Mouse (Mus musculus): ENCODE results near the gene Dhrs9. TPM values are rescaled to one million over a fixed set of nuclear protein-coding genes. Genes with fewer than 3 reads are reported as not detected.

The Dhrs9 gene
- polyA plus RNA-seq, 1 experiment from 2014 or later = not detected

DNA sequence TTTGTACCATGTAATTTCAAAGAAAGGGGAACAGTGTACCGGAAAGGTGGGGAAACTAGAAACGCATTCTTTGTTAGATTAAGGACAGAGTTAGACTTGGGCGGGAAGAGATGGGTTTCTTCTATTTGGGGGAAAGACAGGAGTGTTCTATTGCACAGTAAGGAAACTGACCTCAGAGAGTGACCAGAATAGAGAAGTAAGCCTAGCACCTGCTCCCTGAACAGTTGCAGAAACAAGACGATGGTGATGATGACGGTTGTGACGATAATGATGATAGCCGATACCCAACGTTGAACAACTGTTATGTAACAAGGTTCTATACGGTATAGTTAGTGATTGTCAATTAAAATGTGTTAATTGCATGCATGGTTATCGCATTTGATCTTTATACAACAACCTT is 34.3 kb downstream of the Dhrs9 start:
- H3K4me1 ChIP-seq (replicated peaks; ENCODE audit: control insufficient read depth, insufficient read depth, low read length) = peaks cover 6% of the 10 kb centered on the region
- no peak overlapping the region for H3K27ac ChIP-seq
- ATAC-seq (ENCODE audit: low FRiP score) (no peak), DNase-seq (ENCODE audit: low spot score) (no peak)
- no peaks in the 10 kb centered on the region for H3K9me3 ChIP-seq (ENCODE audit: control insufficient read depth, low read length)
- H3K4me3 ChIP-seq (replicated peaks; ENCODE audit: low read length) = no peak overlapping the region
- WGBS = 95% methylated on average over 10 of the region's 10 CpGs
- no peak overlapping the region for H3K4me2 ChIP-seq (replicated peaks)
- no peak overlapping the region for H3K9ac ChIP-seq
- H3K27me3 ChIP-seq (ENCODE audit: control insufficient read depth, insufficient read depth, low read length) = no peaks in the 10 kb centered on the region
- H3K36me3 ChIP-seq (replicated peaks; ENCODE audit: control insufficient read depth, insufficient read depth) = no peaks in the 10 kb centered on the region

GRCm38 (mm10) chr2:69415070-69415469 is 34.8 kb downstream of the Dhrs9 start:
- no peaks in the 10 kb centered on the region for H3K9me3 ChIP-seq (ENCODE audit: control insufficient read depth, low read length)
- no peak overlapping the region for H3K4me3 ChIP-seq (replicated peaks; ENCODE audit: low read length)
- H3K4me2 ChIP-seq (replicated peaks) = no peak overlapping the region
- H3K36me3 ChIP-seq (replicated peaks; ENCODE audit: control insufficient read depth, insufficient read depth) = no peaks in the 10 kb centered on the region
- peaks cover 6% of the 10 kb centered on the region for H3K4me1 ChIP-seq (replicated peaks; ENCODE audit: control insufficient read depth, insufficient read depth, low read length)
- H3K27ac ChIP-seq = no peak overlapping the region
- H3K27me3 ChIP-seq (ENCODE audit: control insufficient read depth, insufficient read depth, low read length) = no peaks in the 10 kb centered on the region
- H3K9ac ChIP-seq = no peak overlapping the region
- ATAC-seq (ENCODE audit: low FRiP score) = no peak
- 93% methylated on average over 6 of the region's 6 CpGs for WGBS
- no peak for DNase-seq (ENCODE audit: low spot score)

- 2% methylated on average over 11 of the region's 11 CpGs for WGBS
- Histone ChIP-seq H3K4me1 (replicated peaks; ENCODE audit: control insufficient read depth, insufficient read depth, low read length) (peaks cover 6% of the 10 kb centered on the region), H3K9me3 (ENCODE audit: control insufficient read depth, low read length) (no peaks in the 10 kb centered on the region), H3K36me3 (replicated peaks; ENCODE audit: control insufficient read depth, insufficient read depth) (no peaks in the 10 kb centered on the region), H3K27ac (peak overlapping the region; percentile 1; the same call in 1 of the 2 replicates), H3K4me2 (replicated peaks) (peak overlapping the region; percentile 19), H3K27me3 (ENCODE audit: control insufficient read depth, insufficient read depth, low read length) (no peaks in the 10 kb centered on the region), H3K9ac (no peak overlapping the region), H3K4me3 (replicated peaks; ENCODE audit: low read length) (no peak overlapping the region)
- DNase-seq (ENCODE audit: low spot score) (no peak), ATAC-seq (ENCODE audit: low FRiP score) (peak; percentile 73)
Measured at GRCm38 (mm10) chr2:69418294-69418881, 38.1 kb downstream of the Dhrs9 start.

DNA sequence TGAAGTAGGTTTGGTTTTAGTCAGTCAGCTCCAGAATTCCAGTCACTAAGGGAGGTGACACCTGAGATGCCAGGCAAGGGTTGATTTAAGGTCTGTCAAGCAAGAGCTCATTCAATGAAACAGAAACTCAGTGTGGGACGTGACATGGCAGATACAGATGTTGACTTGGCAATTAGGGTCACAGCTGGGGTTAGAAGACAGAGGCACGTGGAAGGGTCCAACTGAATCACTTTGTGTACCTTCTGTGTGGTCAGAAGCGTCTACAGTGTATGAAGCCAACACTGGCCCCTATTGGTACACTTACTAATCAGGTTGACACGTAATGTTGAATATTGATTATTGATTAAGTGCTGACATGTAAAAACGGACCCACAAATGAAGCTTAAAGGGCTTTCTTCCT is 44.6 kb downstream of the Dhrs9 start:
- H3K27me3 ChIP-seq (ENCODE audit: control insufficient read depth, insufficient read depth, low read length) = no peaks in the 10 kb centered on the region
- H3K4me3 ChIP-seq (replicated peaks; ENCODE audit: low read length) = no peak overlapping the region
- no peaks in the 10 kb centered on the region for H3K4me1 ChIP-seq (replicated peaks; ENCODE audit: control insufficient read depth, insufficient read depth, low read length)
- no peaks in the 10 kb centered on the region for H3K9me3 ChIP-seq (ENCODE audit: control insufficient read depth, low read length)
- no peak overlapping the region for H3K4me2 ChIP-seq (replicated peaks)
- DNase-seq (ENCODE audit: low spot score) = no peak
- 62% methylated on average over 5 of the region's 5 CpGs for WGBS
- no peak overlapping the region for H3K27ac ChIP-seq
- no peak for ATAC-seq (ENCODE audit: low FRiP score)
- no peaks in the 10 kb centered on the region for H3K36me3 ChIP-seq (replicated peaks; ENCODE audit: control insufficient read depth, insufficient read depth)
- no peak overlapping the region for H3K9ac ChIP-seq

- Histone ChIP-seq H3K4me1 (replicated peaks; ENCODE audit: control insufficient read depth, insufficient read depth, low read length) (no peaks in the 10 kb centered on the region), H3K4me3 (replicated peaks; ENCODE audit: low read length) (no peak overlapping the region), H3K4me2 (replicated peaks) (no peak overlapping the region), H3K27ac (no peak overlapping the region), H3K36me3 (replicated peaks; ENCODE audit: control insufficient read depth, insufficient read depth) (no peaks in the 10 kb centered on the region), H3K27me3 (ENCODE audit: control insufficient read depth, insufficient read depth, low read length) (no peaks in the 10 kb centered on the region), H3K9ac (no peak overlapping the region), H3K9me3 (ENCODE audit: control insufficient read depth, low read length) (no peaks in the 10 kb centered on the region)
- DNase-seq (ENCODE audit: low spot score) (no peak), ATAC-seq (ENCODE audit: low FRiP score) (no peak)
- 95% methylated on average over 1 of the region's 1 CpGs for WGBS
Measured at GRCm38 (mm10) chr2:69426081-69426480, 45.8 kb downstream of the Dhrs9 start.

GRCm38 (mm10) chr2:69427141-69427540 is 46.9 kb downstream of the Dhrs9 start:
- Histone ChIP-seq H3K9ac (no peak overlapping the region), H3K4me2 (replicated peaks) (no peak overlapping the region), H3K36me3 (replicated peaks; ENCODE audit: control insufficient read depth, insufficient read depth) (no peaks in the 10 kb centered on the region), H3K27ac (no peak overlapping the region), H3K27me3 (ENCODE audit: control insufficient read depth, insufficient read depth, low read length) (no peaks in the 10 kb centered on the region), H3K9me3 (ENCODE audit: control insufficient read depth, low read length) (no peaks in the 10 kb centered on the region), H3K4me3 (replicated peaks; ENCODE audit: low read length) (no peak overlapping the region), H3K4me1 (replicated peaks; ENCODE audit: control insufficient read depth, insufficient read depth, low read length) (no peaks in the 10 kb centered on the region)
- no peak for ATAC-seq (ENCODE audit: low FRiP score)
- DNase-seq (ENCODE audit: low spot score) = no peak
- 92% methylated on average over 10 of the region's 10 CpGs for WGBS

- peak; percentile 65; the same call in 1 of the 2 replicates for ATAC-seq (ENCODE audit: low FRiP score)
- Histone ChIP-seq H3K9ac (no peak overlapping the region), H3K36me3 (replicated peaks; ENCODE audit: control insufficient read depth, insufficient read depth) (no peaks in the 10 kb centered on the region), H3K4me3 (replicated peaks; ENCODE audit: low read length) (no peak overlapping the region), H3K4me1 (replicated peaks; ENCODE audit: control insufficient read depth, insufficient read depth, low read length) (no peaks in the 10 kb centered on the region), H3K27me3 (ENCODE audit: control insufficient read depth, insufficient read depth, low read length) (no peaks in the 10 kb centered on the region), H3K4me2 (replicated peaks) (no peak overlapping the region), H3K9me3 (ENCODE audit: control insufficient read depth, low read length) (no peaks in the 10 kb centered on the region), H3K27ac (no peak overlapping the region)
- 31% methylated on average over 3 of the region's 3 CpGs for WGBS
- peak; percentile 89 for DNase-seq (ENCODE audit: low spot score)
Measured at GRCm38 (mm10) chr2:69428116-69428515, 47.9 kb downstream of the Dhrs9 start.

GRCm38 (mm10) chr2:69441656-69442055 is 61.4 kb downstream of the Dhrs9 start:
- Histone ChIP-seq H3K9ac (no peak overlapping the region), H3K27ac (no peak overlapping the region), H3K4me2 (replicated peaks) (no peak overlapping the region), H3K9me3 (ENCODE audit: control insufficient read depth, low read length) (no peaks in the 10 kb centered on the region), H3K4me1 (replicated peaks; ENCODE audit: control insufficient read depth, insufficient read depth, low read length) (no peaks in the 10 kb centered on the region), H3K36me3 (replicated peaks; ENCODE audit: control insufficient read depth, insufficient read depth) (no peaks in the 10 kb centered on the region; the same call in 1 of the 2 replicates), H3K27me3 (ENCODE audit: control insufficient read depth, insufficient read depth, low read length) (no peaks in the 10 kb centered on the region), H3K4me3 (replicated peaks; ENCODE audit: low read length) (no peak overlapping the region)
- 83% methylated on average over 3 of the region's 3 CpGs for WGBS
- DNase-seq (ENCODE audit: low spot score) (no peak), ATAC-seq (ENCODE audit: low FRiP score) (no peak)

DNA sequence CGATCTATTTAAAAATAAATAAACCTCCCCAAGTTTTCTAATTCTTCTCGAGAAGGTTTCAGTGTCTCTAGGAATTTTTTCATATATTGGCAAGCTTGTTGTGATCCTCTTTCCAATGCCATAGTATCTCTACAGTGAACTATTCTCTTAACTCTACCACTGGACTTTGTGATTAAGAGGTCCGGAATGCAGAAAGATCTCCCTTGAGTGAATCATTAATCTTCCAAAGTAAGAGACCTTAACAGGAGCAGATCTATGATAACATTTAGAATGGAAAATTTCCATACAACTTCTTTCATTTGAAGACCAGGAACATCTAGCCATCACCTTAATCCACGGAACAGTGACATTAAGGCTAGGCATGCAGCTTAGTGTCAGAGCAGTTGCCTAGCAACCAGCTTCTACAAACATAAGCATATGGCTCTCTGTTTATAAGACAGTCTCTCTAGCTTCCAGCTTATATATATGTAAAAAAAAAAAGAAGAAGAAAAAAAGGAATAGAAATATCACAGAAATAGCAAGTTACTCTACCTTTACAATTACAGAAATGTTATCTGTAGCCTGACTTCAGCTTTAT is 65.7 kb downstream of the Dhrs9 start:
- no peak for DNase-seq (ENCODE audit: low spot score)
- Histone ChIP-seq H3K9me3 (ENCODE audit: control insufficient read depth, low read length) (no peaks in the 10 kb centered on the region), H3K36me3 (replicated peaks; ENCODE audit: control insufficient read depth, insufficient read depth) (no peaks in the 10 kb centered on the region), H3K9ac (no peak overlapping the region), H3K27me3 (ENCODE audit: control insufficient read depth, insufficient read depth, low read length) (no peaks in the 10 kb centered on the region), H3K4me2 (replicated peaks) (no peak overlapping the region), H3K4me3 (replicated peaks; ENCODE audit: low read length) (no peak overlapping the region), H3K27ac (no peak overlapping the region), H3K4me1 (replicated peaks; ENCODE audit: control insufficient read depth, insufficient read depth, low read length) (no peaks in the 10 kb centered on the region)
- no peak for ATAC-seq (ENCODE audit: low FRiP score)
- 67% methylated on average over 4 of the region's 4 CpGs for WGBS

DNA sequence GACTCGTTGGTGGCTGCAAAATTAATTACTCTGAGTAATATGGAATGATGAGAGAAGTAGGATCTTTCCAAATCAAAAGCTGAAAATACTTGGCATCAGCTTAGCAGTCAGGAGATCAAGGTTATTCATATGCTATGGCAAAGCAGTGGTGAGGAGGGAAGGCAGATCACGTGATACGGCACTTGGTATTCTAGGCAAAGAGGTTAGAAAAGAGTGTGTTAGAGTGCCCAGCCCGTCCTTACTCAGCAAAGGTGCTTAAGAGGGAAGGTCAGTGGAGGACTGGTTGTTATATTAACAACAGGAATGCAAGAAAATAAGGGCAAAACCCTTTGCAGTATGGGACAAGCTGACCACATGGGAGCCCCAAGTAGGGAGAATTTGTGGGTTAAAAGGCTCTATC is 68.3 kb downstream of the Dhrs9 start:
- DNase-seq (ENCODE audit: low spot score) (no peak), ATAC-seq (ENCODE audit: low FRiP score) (no peak)
- 88% methylated on average over 4 of the region's 4 CpGs for WGBS
- H3K9ac ChIP-seq = no peak overlapping the region
- no peak overlapping the region for H3K27ac ChIP-seq
- H3K27me3 ChIP-seq (ENCODE audit: control insufficient read depth, insufficient read depth, low read length) = no peaks in the 10 kb centered on the region
- H3K9me3 ChIP-seq (ENCODE audit: control insufficient read depth, low read length) = no peaks in the 10 kb centered on the region
- no peak overlapping the region for H3K4me2 ChIP-seq (replicated peaks)
- H3K36me3 ChIP-seq (replicated peaks; ENCODE audit: control insufficient read depth, insufficient read depth) = no peaks in the 10 kb centered on the region
- no peaks in the 10 kb centered on the region for H3K4me1 ChIP-seq (replicated peaks; ENCODE audit: control insufficient read depth, insufficient read depth, low read length)
- H3K4me3 ChIP-seq (replicated peaks; ENCODE audit: low read length) = no peak overlapping the region

Measured in hindbrain, embryonic 14.5 days (tissue).